Mouse (Mus musculus) embryonic fibroblast, embryonic 13.5 days (primary cell): ENCODE results near the gene Nprl2.

Experiments
- CTCF ChIP-seq: IDR thresholded peaks from 2 replicates; pipeline ENCODE4 v1.5.1; 2011; ENCODE audit warnings: mild to moderate bottlenecking, control low read depth, low read length, moderate library complexity, borderline replicate concordance; ENCODE audit not compliant: insufficient read depth
- POLR2A ChIP-seq: IDR thresholded peaks from 2 replicates; pipeline ENCODE4 v1.6.1; 2011; ENCODE audit warnings: low read depth, mild to moderate bottlenecking, control low read depth, low read length, moderate library complexity

- no peak for TF ChIP-seq CTCF
- no peak for TF ChIP-seq POLR2A
These were observed 35.8 kb downstream of the Nprl2 start for GRCm38 (mm10) chr9:107577871-107578270.
